Mouse (Mus musculus) heart, embryonic 15.5 days (tissue): Measurements from ENCODE around the gene Tmem255b. TPM values are rescaled to one million over a fixed set of nuclear protein-coding genes. Genes with fewer than 3 reads are reported as not detected.

Experiments
- ATAC-seq: fragments of 200-750 bp; cut with Nextera tagmentation; replicated peaks from 2 replicates; pipeline ENCODE4 v1.8.0; 2017; ENCODE audit warnings: low read depth, moderate TSS enrichment; ENCODE audit not compliant: insufficient number of reproducible peaks, insufficient read depth, low FRiP score
- H3K27ac ChIP-seq: fragments of 300-500 bp; sonication (generic); 2 replicates; pipeline ENCODE4 v1.5.1; 2015; ENCODE audit warnings: mild to moderate bottlenecking, inconsistent platforms
- H3K27me3 ChIP-seq: fragments of 300-500 bp; sonication (generic); 2 replicates; pipeline ENCODE4 v1.6.1; 2015; ENCODE audit warnings: inconsistent platforms
- H3K36me3 ChIP-seq: fragments of 300-500 bp; sonication (generic); 2 replicates; pipeline ENCODE4 v1.6.1; 2015; ENCODE audit warnings: mild to moderate bottlenecking, inconsistent platforms
- H3K4me1 ChIP-seq: fragments of 300-500 bp; sonication (generic); replicated peaks from 2 replicates; pipeline ENCODE4 v1.6.1; 2015; ENCODE audit warnings: inconsistent platforms
- H3K4me2 ChIP-seq: fragments of 300-500 bp; sonication (generic); 2 replicates; pipeline ENCODE4 v1.6.1; 2015; ENCODE audit warnings: inconsistent platforms, mild to moderate bottlenecking, moderate library complexity
- H3K4me3 ChIP-seq: fragments of 300-500 bp; sonication (generic); 2 replicates; pipeline ENCODE4 v1.5.1; 2015; ENCODE audit warnings: mild to moderate bottlenecking, inconsistent platforms
- H3K9ac ChIP-seq: fragments of 300-500 bp; sonication (generic); 2 replicates; pipeline ENCODE4 v1.6.1; 2015; ENCODE audit warnings: mild to moderate bottlenecking, inconsistent platforms
- H3K9me3 ChIP-seq: fragments of 300-500 bp; sonication (generic); replicated peaks from 2 replicates; pipeline ENCODE4 v1.6.1; 2016; ENCODE audit warnings: inconsistent platforms
- WGBS: fragments of 180-500 bp; shearing (Covaris S2); methylation state at CpG from one replicate; pipeline ENCODE4 v1.1.7; 2015; ENCODE audit warnings: mixed read lengths; 5-methylcytosine and 5-hydroxymethylcytosine counted together
- polyA plus RNA-seq: library from polyadenylated mRNA; unstranded; fragments of >200 nt; fragmentation: Nextera tagmentation; extraction: Ambion mirVana; gene quantifications from 2 replicates; pipeline ENCODE4 v1.2.1, GENCODE M21; 2015

Gene Tmem255b
- polyA plus RNA-seq, 1 experiment from 2014 or later = 2.1 TPM

DNA sequence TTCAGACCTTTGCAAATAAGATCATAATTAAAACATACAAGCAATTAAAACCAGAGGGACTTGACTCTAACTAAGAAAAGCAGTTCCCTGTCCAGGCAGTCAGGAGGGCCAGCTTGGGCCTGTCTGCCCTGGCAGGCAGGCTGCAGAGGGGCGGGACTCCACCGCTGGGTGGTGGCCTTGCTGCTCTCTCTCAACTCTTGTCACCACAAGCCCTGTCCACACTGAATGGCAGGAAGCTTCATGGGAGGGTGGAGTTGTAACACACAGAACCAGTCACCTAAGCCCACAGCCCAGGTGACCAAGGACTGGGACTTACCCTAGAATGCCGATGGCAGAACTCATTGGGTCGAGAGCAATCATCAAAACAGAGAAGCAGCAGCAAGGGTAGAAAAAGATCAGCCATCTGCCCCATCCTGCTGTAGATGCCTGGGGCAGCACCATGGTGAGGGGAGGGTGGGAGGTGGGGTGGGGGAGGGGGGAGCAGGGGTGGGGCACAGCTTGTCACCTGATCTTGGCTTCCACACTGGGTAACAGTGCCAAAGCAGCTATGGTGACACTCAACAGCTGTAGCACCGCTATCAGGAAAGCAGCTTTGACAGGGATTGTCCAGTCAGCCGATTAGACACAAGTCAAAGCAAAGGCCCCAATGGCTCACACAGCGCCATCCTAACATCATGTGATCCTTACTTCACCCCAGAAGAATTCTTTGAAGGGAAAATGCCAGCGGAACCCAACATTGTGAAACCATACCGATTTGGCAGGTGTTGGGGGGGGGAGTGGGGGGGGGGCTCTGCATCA lies 57.4 kb downstream of the Tmem255b start:
- Histone ChIP-seq H3K27ac (peak overlapping the region; percentile 96), H3K27me3 (peaks cover 14% of the 10 kb centered on the region; the same call in 1 of the 2 replicates), H3K36me3 (no peaks in the 10 kb centered on the region), H3K4me2 (peak overlapping the region; percentile 73), H3K9me3 (no peaks in the 10 kb centered on the region), H3K9ac (0 out of 2 replicates have a peak overlapping the region, but pooled peaks have one; percentile 9), H3K4me3 (peak overlapping the region; percentile 75), H3K4me1 (peaks cover 64% of the 10 kb centered on the region)
- WGBS = 22% methylated on average over 9 of the region's 9 CpGs
- ATAC-seq = peak; percentile 75

- H3K4me3 ChIP-seq = peak overlapping the region; percentile 75
- no peaks in the 10 kb centered on the region for H3K36me3 ChIP-seq
- H3K27ac ChIP-seq = peak overlapping the region; percentile 96
- H3K9me3 ChIP-seq = no peaks in the 10 kb centered on the region
- H3K4me1 ChIP-seq = peaks cover 60% of the 10 kb centered on the region
- H3K4me2 ChIP-seq = peak overlapping the region; percentile 73
- peak overlapping the region; percentile 87 for H3K9ac ChIP-seq
- WGBS = 18% methylated on average over 11 of the region's 11 CpGs
- peaks cover 14% of the 10 kb centered on the region; the same call in 1 of the 2 replicates for H3K27me3 ChIP-seq
- peak; percentile 76 for ATAC-seq
Observed at GRCm38 (mm10) chr8:13493011-13493410, 58.0 kb downstream of the Tmem255b start.

DNA sequence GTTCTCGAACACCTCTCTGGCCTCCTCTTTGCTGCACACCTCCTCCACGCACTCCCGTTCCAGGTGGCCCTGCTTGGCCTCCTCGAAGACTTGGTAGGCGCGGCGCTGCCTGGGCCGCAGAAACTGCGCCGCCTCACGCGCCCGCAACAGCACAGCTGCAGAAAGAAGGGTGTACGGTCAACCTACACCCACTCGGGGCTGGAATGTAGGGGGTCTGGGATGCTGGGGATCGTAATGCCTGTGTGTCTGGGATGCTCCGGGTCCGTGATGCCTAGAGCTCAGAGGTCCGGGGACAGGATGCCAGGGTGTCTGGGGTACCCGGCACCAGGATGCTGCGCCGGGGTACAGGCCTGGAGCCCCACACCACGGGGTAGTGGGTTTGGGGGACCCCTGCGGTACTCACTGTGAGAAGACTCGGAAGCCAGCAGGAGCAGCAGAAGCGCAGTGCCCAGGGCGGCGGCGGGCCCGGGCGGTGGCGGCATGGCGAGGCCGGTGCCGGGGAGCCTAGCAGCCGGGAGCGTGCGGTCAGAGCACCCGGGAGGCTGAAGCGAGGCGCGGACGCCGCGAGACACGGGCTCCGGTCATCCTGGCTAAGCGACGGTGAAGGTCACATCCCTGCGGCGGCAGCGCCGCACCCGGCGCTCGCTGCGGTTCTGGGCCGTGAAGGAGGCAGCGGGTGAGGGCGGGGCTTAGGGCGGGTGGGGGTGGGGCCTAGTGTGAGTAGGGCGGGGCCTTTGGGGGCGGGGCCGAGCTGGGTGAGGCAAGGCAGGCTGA lies 59.1 kb downstream of the Tmem255b start, which contains the start of gene Gas6:
Gene Gas6 (minus strand): TSS at position 633 of the 774 bp plus-strand sequence.
- H3K4me1 ChIP-seq = peaks cover 49% of the 10 kb centered on the region
- no peaks in the 10 kb centered on the region for H3K9me3 ChIP-seq
- peaks cover 14% of the 10 kb centered on the region; the same call in 1 of the 2 replicates for H3K27me3 ChIP-seq
- H3K4me3 ChIP-seq = peak within 1 kb of the TSS; percentile 75
- ATAC-seq = peak; percentile 13; the same call in 1 of the 2 replicates
- H3K9ac ChIP-seq = peak within 1 kb of the TSS; percentile 87
- H3K4me2 ChIP-seq = peak within 1 kb of the TSS; percentile 73
- H3K36me3 ChIP-seq = no peaks in the 10 kb centered on the region
- peak within 1 kb of the TSS; percentile 96 for H3K27ac ChIP-seq
- WGBS = 1% methylated on average over 63 of the region's 64 CpGs

GRCm38 (mm10) chr8:13501221-13501620 lies 66.2 kb downstream of the Tmem255b start:
- H3K4me3 ChIP-seq = no peak overlapping the region

DNA sequence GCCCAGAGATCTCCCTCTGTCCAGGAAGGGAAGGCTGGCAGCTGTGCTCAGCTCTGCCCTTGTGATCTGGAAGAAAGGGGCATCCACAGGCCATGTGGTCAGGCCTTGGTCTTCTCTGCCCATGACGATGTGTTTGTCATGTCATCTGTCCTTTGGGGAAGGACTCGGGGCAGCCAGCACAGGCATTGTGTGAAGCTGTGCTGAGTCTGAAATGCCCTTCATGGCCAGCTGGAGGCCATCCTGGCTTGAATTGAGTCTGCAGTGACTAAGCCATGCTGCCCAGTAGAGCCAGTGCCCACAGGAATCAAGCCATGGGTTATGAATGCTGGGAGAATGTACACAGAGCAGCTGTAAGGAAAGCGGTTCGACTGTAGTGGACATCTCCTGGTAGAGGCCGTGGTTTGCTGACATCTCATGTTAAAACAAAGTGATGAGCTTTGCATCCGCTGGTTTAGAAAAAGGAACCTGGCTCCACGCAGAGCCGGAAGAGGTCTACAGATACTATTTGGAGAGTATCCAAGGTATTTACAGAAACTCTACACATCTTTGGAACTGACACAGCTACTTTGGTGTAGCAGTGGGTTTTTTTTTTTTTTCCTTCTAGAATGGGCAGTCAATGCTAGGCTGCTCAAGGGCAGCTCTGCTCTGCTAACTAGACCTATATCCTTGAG lies 69.1 kb downstream of the Tmem255b start:
- H3K4me3 ChIP-seq = no peak overlapping the region
- no peaks in the 10 kb centered on the region for H3K36me3 ChIP-seq
- peaks cover 23% of the 10 kb centered on the region for H3K4me1 ChIP-seq
- WGBS = 61% methylated on average over 8 of the region's 8 CpGs
- H3K9me3 ChIP-seq = no peaks in the 10 kb centered on the region
- no peak overlapping the region for H3K4me2 ChIP-seq
- peaks cover 9% of the 10 kb centered on the region; the same call in 1 of the 2 replicates for H3K27me3 ChIP-seq
- no peak overlapping the region for H3K27ac ChIP-seq
- H3K9ac ChIP-seq = no peak overlapping the region
- ATAC-seq = no peak

More at GRCm38 (mm10) chr8:13501221-13501620, 66.2 kb downstream of the Tmem255b start:
- peaks cover 9% of the 10 kb centered on the region for H3K4me1 ChIP-seq
- no peak overlapping the region for H3K9ac ChIP-seq
- peaks cover 9% of the 10 kb centered on the region; the same call in 1 of the 2 replicates for H3K27me3 ChIP-seq
- H3K4me2 ChIP-seq = no peak overlapping the region
- 82% methylated on average over 3 of the region's 3 CpGs for WGBS
- H3K36me3 ChIP-seq = no peaks in the 10 kb centered on the region
- H3K9me3 ChIP-seq = no peaks in the 10 kb centered on the region
- H3K27ac ChIP-seq = no peak overlapping the region
- no peak for ATAC-seq

DNA sequence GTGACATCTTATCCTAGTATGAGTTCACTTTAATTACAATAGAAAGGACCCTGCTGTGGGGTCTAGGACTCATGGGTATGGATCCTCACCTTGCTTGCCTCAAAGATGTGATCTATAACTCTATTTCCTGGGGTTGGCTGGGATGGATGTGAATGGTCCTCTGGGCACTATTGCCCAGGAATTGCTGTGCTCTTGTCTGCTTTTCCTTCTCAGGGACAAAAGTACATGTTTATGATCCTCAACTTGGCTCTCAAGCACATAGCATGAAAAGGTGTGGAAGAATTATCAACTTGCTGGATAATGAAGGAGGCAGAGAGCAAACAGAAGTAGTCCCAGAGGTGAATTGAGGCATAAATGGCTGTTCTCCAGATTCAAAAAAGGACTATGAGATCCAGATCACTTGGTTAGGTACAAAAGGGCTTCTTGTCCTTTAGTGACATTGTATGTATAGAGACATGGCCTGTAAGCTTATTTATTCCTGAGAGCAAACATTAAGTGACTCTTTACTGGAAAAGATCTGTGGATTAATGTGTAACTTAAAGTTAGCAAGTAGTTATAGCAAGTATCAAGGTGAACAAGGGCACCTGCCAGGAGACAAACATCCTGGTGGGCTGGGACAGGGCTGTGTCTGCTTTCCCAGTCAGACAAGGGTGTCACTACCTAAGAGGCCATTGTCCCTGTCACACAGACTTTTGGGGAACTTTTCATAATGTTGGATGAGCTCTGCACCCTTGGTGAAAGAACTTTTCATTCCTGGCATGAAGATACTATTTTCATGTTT lies 70.1 kb downstream of the Tmem255b start:
- H3K9me3 ChIP-seq = no peaks in the 10 kb centered on the region
- H3K9ac ChIP-seq = no peak overlapping the region
- H3K4me3 ChIP-seq = no peak overlapping the region
- no peaks in the 10 kb centered on the region for H3K36me3 ChIP-seq
- H3K4me1 ChIP-seq = peaks cover 23% of the 10 kb centered on the region
- no peak overlapping the region for H3K27ac ChIP-seq
- no peak overlapping the region for H3K4me2 ChIP-seq
- H3K27me3 ChIP-seq = peaks cover 9% of the 10 kb centered on the region; the same call in 1 of the 2 replicates
- no peak for ATAC-seq

- no peaks in the 10 kb centered on the region for H3K36me3 ChIP-seq
- H3K27ac ChIP-seq = peak overlapping the region; percentile 11; the same call in 1 of the 2 replicates
- H3K4me1 ChIP-seq = peaks cover 23% of the 10 kb centered on the region
- ATAC-seq = peak; percentile 87
- H3K4me3 ChIP-seq = no peak overlapping the region
- H3K9me3 ChIP-seq = no peaks in the 10 kb centered on the region
- WGBS = 23% methylated on average over 4 of the region's 4 CpGs
- H3K4me2 ChIP-seq = no peak overlapping the region
- H3K9ac ChIP-seq = no peak overlapping the region
- H3K27me3 ChIP-seq = peaks cover 9% of the 10 kb centered on the region; the same call in 1 of the 2 replicates
Observed at GRCm38 (mm10) chr8:13506849-13507248, 71.9 kb downstream of the Tmem255b start.

DNA sequence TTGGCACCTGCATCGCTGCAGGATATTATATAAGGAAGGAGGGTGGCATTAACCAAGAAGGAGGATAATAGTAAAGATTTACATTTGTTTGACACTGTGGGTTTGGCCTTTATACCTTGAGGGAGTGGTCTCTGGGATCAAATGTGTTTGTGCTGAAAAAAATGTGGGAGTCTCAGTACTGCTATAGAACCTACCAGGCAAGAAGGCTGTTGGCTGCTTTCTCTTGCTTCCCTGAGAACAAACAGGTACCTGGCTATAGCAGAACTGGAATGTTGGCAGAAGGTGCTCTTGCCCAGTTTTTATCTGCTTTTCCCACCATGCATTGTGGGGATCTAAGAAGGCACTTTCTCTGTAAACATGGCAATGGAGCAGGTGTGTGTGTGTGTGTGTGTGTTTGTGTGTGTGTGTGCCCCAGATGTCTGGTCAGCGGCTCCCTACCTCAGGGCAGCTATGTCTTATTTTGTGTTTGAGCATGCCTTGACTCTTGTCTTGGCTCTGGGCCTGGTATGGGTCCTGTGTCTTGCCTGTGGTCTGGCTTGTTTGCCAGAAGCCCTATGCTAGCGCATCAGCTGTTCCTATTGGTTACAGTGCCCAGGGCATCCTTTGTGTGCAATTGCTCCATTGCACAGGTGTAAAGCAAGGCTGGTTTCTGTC lies 72.4 kb downstream of the Tmem255b start:
- Histone ChIP-seq H3K27ac (0 out of 2 replicates have a peak overlapping the region, but pooled peaks have one; percentile 31), H3K4me3 (no peak overlapping the region), H3K36me3 (no peaks in the 10 kb centered on the region), H3K27me3 (peaks cover 9% of the 10 kb centered on the region; the same call in 1 of the 2 replicates), H3K4me1 (peaks cover 26% of the 10 kb centered on the region), H3K9me3 (no peaks in the 10 kb centered on the region), H3K9ac (no peak overlapping the region), H3K4me2 (no peak overlapping the region)
- WGBS = 84% methylated on average over 3 of the region's 3 CpGs
- no peak for ATAC-seq

- no peak overlapping the region for H3K4me3 ChIP-seq
- WGBS = 67% methylated on average over 5 of the region's 5 CpGs
- no peak overlapping the region for H3K9ac ChIP-seq
- no peaks in the 10 kb centered on the region for H3K9me3 ChIP-seq
- no peaks in the 10 kb centered on the region for H3K36me3 ChIP-seq
- H3K27ac ChIP-seq = no peak overlapping the region
- no peaks in the 10 kb centered on the region for H3K27me3 ChIP-seq
- no peak overlapping the region for H3K4me2 ChIP-seq
- ATAC-seq = no peak
- peaks cover 30% of the 10 kb centered on the region for H3K4me1 ChIP-seq
Observed at GRCm38 (mm10) chr8:13512016-13512415, 77.0 kb downstream of the Tmem255b start.

DNA sequence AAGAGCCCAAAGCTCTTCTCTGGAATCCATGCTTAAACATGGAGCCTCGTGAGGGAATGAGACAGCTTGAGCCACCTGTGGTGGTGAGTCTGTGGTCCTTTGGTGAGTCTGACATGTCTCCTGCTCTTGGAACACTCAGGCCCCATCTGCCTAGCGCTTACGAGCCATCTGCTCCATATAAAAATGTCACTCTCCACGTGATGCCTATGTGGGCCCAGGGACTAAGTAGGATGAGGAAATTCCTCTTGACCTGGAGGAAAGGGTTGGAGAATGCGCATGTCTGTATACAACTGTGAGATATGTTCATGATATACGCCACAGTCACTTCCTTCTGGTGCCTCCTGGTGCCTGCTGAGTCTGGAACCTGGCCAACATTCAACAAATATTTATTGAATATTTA lies 77.7 kb downstream of the Tmem255b start:
- no peak for ATAC-seq
- H3K36me3 ChIP-seq = no peaks in the 10 kb centered on the region
- 58% methylated on average over 6 of the region's 6 CpGs for WGBS
- no peaks in the 10 kb centered on the region for H3K9me3 ChIP-seq
- H3K4me1 ChIP-seq = peaks cover 30% of the 10 kb centered on the region
- H3K9ac ChIP-seq = no peak overlapping the region
- no peaks in the 10 kb centered on the region for H3K27me3 ChIP-seq
- H3K4me3 ChIP-seq = no peak overlapping the region
- H3K4me2 ChIP-seq = no peak overlapping the region
- no peak overlapping the region for H3K27ac ChIP-seq
